Mouse (Mus musculus) erythroblast, embryonic 14.5 days (primary cell): Measurements from ENCODE around the gene Mbd3.

Source experiments
- GATA1 ChIP-seq: IDR thresholded peaks from 2 replicates; pipeline ENCODE4 v1.6.1; 2012; ENCODE audit warnings: low read length, inconsistent platforms, mixed read lengths
- TAL1 ChIP-seq: IDR thresholded peaks from 3 replicates; pipeline ENCODE4 v1.6.1; 2012; ENCODE audit warnings: low read length, inconsistent platforms, mixed read lengths

- TF ChIP-seq GATA1 = no peak
- TF ChIP-seq TAL1 = no peak
These were observed 11.8 kb downstream of the Mbd3 start, which contains the start of gene Mex3d for GRCm38 (mm10) chr10:80387522-80387959.
